Mouse (Mus musculus): ENCODE data around the gene Mapk14. TPM values are rescaled to one million over a fixed set of nuclear protein-coding genes. Genes with fewer than 3 reads are reported as not detected.

The Mapk14 gene
- polyA plus RNA-seq, 1 experiment from 2014 or later: 30.7 TPM

DNA sequence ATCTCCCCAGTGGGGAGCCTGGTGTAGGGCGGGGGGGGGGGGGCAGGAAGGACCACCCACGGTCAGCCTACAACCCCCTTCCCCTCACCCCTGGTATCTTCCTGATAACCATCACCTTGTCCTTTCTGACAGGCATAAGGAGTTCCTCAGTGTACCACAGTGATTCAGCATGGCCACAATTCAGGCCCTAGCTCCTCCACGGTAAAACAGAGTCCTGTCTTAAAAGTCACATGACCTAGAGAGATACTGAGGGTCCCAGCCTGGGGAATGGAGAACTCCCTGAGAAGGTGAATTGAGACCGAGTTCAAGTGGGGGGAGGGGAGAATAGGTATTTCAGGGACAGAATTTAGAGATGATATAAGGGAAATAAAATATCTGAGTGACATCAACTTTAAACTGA, 3.8 kb upstream of the Mapk14 start:
- Histone ChIP-seq H3K4me1 (peaks cover 16% of the 10 kb centered on the region), H3K27ac (replicated peaks) (no peak overlapping the region), H3K27me3 (0 out of 2 replicates have a peak, but pooled peaks cover 3% of the 10 kb centered on the region), H3K4me2 (replicated peaks) (no peak overlapping the region), H3K4me3 (no peak overlapping the region), H3K36me3 (no peaks in the 10 kb centered on the region), H3K9ac (replicated peaks) (no peak overlapping the region), H3K9me3 (no peaks in the 10 kb centered on the region)
- no peak for ATAC-seq (replicated peaks)
- 54% methylated on average over 4 of the region's 4 CpGs for WGBS

DNA sequence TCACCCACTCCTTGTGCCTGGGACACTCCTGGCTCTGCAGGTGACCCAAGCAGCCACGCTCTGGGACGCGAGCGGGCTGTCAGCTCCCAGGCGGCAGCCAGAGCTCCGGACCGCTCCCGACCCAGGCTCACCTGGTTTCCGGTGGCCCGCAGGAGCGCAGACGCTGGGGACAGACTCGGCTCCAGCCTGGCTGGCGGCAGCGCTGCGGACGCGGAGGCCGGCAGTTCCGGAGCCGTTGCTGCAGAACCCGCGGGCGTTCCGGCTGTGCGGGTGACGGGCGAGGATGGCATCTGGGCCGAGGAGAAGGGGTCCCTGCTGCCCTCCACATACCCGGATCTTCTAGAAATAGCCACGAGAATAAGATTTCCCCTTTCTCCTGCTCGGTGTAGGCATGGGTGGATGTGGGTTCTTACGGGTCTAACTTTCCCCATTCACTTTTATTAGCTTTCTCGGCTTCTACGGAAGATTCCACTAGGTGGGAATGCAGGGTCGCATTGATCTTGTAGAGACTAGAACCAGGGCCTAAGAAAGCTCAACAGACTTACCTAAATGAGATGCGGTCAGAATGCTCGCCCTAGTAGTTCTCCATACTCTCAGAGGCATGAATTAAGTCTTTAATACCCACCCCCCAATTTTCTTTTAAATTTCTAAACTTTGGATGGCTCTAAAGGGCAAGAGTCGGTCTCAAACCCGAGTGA, 1.4 kb upstream of the Mapk14 start, which contains the start of gene Slc26a8:
Slc26a8 (minus strand) TSS at position 648 of the 698 bp plus-strand sequence.
- no peaks in the 10 kb centered on the region for H3K9me3 ChIP-seq
- H3K27me3 ChIP-seq: 0 out of 2 replicates have a peak, but pooled peaks cover 3% of the 10 kb centered on the region
- H3K4me3 ChIP-seq: peak within 1 kb of the TSS; percentile 95
- H3K36me3 ChIP-seq: no peaks in the 10 kb centered on the region
- peak within 1 kb of the TSS; percentile 73 for H3K4me2 ChIP-seq (replicated peaks)
- H3K9ac ChIP-seq (replicated peaks): peak within 1 kb of the TSS; percentile 59
- H3K4me1 ChIP-seq: peaks cover 34% of the 10 kb centered on the region
- 10% methylated on average over 40 of the region's 40 CpGs for WGBS
- no peak for ATAC-seq (replicated peaks)
- peak within 1 kb of the TSS; percentile 94 for H3K27ac ChIP-seq (replicated peaks)

GRCm38 (mm10) chr17:28691687-28692340, 685 bp downstream of the Mapk14 start:
- no peaks in the 10 kb centered on the region for H3K9me3 ChIP-seq
- H3K4me3 ChIP-seq: peak overlapping the region; percentile 95
- 0 out of 2 replicates have a peak, but pooled peaks cover 3% of the 10 kb centered on the region for H3K27me3 ChIP-seq
- peak overlapping the region; percentile 93 for H3K9ac ChIP-seq (replicated peaks)
- peak overlapping the region; percentile 94 for H3K27ac ChIP-seq (replicated peaks)
- peak; percentile 63 for ATAC-seq (replicated peaks)
- no peaks in the 10 kb centered on the region for H3K36me3 ChIP-seq
- H3K4me1 ChIP-seq: peaks cover 42% of the 10 kb centered on the region
- WGBS: under 1% methylated on average over 53 of the region's 53 CpGs
- H3K4me2 ChIP-seq (replicated peaks): peak overlapping the region; percentile 54

DNA sequence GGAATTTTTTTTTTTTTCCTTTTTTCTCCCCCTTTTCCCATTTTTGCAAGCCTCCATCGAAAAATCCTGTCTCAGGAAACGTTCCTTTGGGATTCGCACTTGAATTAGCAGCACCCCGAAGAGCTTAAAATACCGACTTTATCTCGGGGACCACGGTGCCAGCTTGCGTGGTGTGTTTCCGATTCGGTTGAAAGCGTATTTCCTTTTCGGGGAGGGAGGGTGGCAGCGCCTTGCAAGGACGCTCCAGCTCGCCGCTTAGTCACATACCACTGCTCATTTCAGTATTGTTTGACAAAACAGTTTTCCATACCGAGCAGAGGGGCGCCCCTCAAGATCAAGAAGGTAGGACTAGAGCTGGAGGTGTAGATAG, 1.2 kb downstream of the Mapk14 start:
- Histone ChIP-seq H3K27ac (replicated peaks) (peak overlapping the region; percentile 94), H3K4me2 (replicated peaks) (peak overlapping the region; percentile 54), H3K9ac (replicated peaks) (peak overlapping the region; percentile 93), H3K4me1 (peaks cover 47% of the 10 kb centered on the region), H3K36me3 (no peaks in the 10 kb centered on the region), H3K9me3 (no peaks in the 10 kb centered on the region), H3K4me3 (peak overlapping the region; percentile 95), H3K27me3 (0 out of 2 replicates have a peak, but pooled peaks cover 3% of the 10 kb centered on the region)
- 0% methylated on average over 18 of the region's 18 CpGs for WGBS
- no peak for ATAC-seq (replicated peaks)

GRCm38 (mm10) chr17:28693086-28693485, 2.0 kb downstream of the Mapk14 start:
- Histone ChIP-seq H3K36me3 (no peaks in the 10 kb centered on the region), H3K4me1 (peaks cover 55% of the 10 kb centered on the region), H3K4me3 (peak overlapping the region; percentile 95), H3K27ac (replicated peaks) (no peak overlapping the region), H3K4me2 (replicated peaks) (peak overlapping the region; percentile 54), H3K9ac (replicated peaks) (peak overlapping the region; percentile 93), H3K9me3 (no peaks in the 10 kb centered on the region), H3K27me3 (0 out of 2 replicates have a peak, but pooled peaks cover 3% of the 10 kb centered on the region)
- no peak for ATAC-seq (replicated peaks)
- WGBS: 36% methylated on average over 3 of the region's 3 CpGs

GRCm38 (mm10) chr17:28694078-28694477, 2.9 kb downstream of the Mapk14 start:
- Histone ChIP-seq H3K27me3 (0 out of 2 replicates have a peak, but pooled peaks cover under 1% of the 10 kb centered on the region), H3K4me2 (replicated peaks) (no peak overlapping the region), H3K4me3 (no peak overlapping the region), H3K4me1 (peaks cover 61% of the 10 kb centered on the region), H3K36me3 (no peaks in the 10 kb centered on the region), H3K9me3 (no peaks in the 10 kb centered on the region), H3K27ac (replicated peaks) (no peak overlapping the region), H3K9ac (replicated peaks) (peak overlapping the region; percentile 93; the same call in 1 of the 2 replicates)
- 37% methylated on average over 2 of the region's 2 CpGs for WGBS
- no peak for ATAC-seq (replicated peaks)

DNA sequence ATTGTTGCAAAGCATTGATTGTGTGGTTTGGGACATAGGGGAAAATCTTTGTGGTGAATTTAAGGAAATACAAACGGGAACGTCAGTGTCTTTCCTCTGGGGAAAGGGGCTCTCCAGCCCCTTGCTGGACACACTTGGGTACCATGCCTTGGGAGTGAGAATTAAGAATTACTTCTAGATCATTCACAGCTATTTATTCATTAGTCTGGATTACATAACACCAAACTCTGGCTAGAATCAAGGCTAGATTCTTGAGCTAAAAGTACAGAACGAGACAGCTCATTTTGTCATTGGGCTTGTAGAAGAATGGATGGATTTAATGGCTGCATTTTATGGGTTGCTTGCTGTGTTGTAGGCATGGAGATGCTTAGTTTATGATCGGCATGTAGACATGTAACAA, 3.7 kb downstream of the Mapk14 start:
- Histone ChIP-seq H3K4me3 (no peak overlapping the region), H3K4me2 (replicated peaks) (no peak overlapping the region), H3K36me3 (no peaks in the 10 kb centered on the region), H3K27ac (replicated peaks) (no peak overlapping the region), H3K9me3 (no peaks in the 10 kb centered on the region), H3K4me1 (peaks cover 53% of the 10 kb centered on the region), H3K9ac (replicated peaks) (no peak overlapping the region), H3K27me3 (no peaks in the 10 kb centered on the region)
- 73% methylated on average over 4 of the region's 4 CpGs for WGBS
- no peak for ATAC-seq (replicated peaks)

- no peak overlapping the region for H3K9ac ChIP-seq (replicated peaks)
- H3K36me3 ChIP-seq: no peaks in the 10 kb centered on the region
- no peak for ATAC-seq (replicated peaks)
- H3K9me3 ChIP-seq: no peaks in the 10 kb centered on the region
- no peak overlapping the region for H3K4me2 ChIP-seq (replicated peaks)
- no peaks in the 10 kb centered on the region for H3K27me3 ChIP-seq
- no peak overlapping the region for H3K27ac ChIP-seq (replicated peaks)
- 69% methylated on average over 2 of the region's 2 CpGs for WGBS
- no peak overlapping the region for H3K4me3 ChIP-seq
- peaks cover 46% of the 10 kb centered on the region for H3K4me1 ChIP-seq
These were observed 5.5 kb downstream of the Mapk14 start for GRCm38 (mm10) chr17:28696641-28697040.

DNA sequence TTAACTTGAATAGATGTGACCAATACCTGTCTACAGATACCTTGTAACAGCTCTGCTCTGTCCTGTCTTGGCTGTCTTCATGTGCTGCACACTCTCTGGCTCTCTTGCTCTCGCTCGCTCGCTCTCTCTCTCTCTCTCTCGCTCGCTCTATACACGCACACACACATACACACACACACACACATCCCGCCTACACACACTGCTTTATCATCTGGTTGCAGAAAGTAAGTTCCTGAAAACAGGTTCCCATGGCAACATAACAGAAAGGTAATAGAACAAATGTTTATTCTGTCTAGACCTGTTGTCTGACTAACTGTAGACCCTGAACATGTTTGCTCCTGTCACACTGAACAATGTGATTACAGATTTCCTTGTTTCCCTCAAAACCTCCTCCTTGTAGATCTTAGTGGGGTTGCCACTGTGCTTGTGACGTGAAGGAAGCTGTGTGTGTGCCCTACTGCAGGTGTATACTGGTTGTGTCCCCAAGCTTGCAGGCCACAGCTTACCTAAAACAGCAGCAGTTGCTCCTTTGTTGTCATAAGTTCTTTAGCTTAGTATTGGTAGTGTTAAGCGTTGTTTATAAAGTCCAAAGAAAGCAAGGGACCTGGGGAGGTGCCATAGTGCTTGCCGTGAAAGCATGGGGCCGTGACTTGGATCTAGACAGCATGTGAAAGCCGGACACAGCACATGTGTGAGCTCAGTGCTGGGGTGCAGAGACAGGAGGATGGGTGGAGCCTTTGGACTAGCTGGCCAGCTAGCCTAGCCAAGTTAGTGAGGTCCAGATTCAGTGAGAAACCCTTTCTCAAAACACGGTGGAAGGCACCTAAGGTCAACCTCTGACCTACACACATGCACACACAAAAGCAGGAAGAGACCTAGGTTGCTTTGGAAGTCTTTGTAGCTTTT, 6.4 kb downstream of the Mapk14 start:
- Histone ChIP-seq H3K4me1 (peaks cover 45% of the 10 kb centered on the region), H3K9me3 (no peaks in the 10 kb centered on the region), H3K27ac (replicated peaks) (0 out of 2 replicates have a peak overlapping the region, but pooled peaks have one; percentile 2), H3K4me3 (no peak overlapping the region), H3K9ac (replicated peaks) (no peak overlapping the region), H3K4me2 (replicated peaks) (no peak overlapping the region), H3K27me3 (no peaks in the 10 kb centered on the region), H3K36me3 (no peaks in the 10 kb centered on the region)
- peak; percentile 48; the same call in 1 of the 2 replicates for ATAC-seq (replicated peaks)
- WGBS: 65% methylated on average over 13 of the region's 13 CpGs

GRCm38 (mm10) chr17:28698245-28698644, 7.1 kb downstream of the Mapk14 start:
- no peak overlapping the region for H3K27ac ChIP-seq (replicated peaks)
- WGBS: 16% methylated on average over 4 of the region's 4 CpGs
- H3K4me1 ChIP-seq: peaks cover 38% of the 10 kb centered on the region
- H3K4me2 ChIP-seq (replicated peaks): no peak overlapping the region
- no peaks in the 10 kb centered on the region for H3K27me3 ChIP-seq
- H3K9ac ChIP-seq (replicated peaks): no peak overlapping the region
- no peak for ATAC-seq (replicated peaks)
- H3K4me3 ChIP-seq: no peak overlapping the region
- H3K9me3 ChIP-seq: no peaks in the 10 kb centered on the region
- H3K36me3 ChIP-seq: no peaks in the 10 kb centered on the region

DNA sequence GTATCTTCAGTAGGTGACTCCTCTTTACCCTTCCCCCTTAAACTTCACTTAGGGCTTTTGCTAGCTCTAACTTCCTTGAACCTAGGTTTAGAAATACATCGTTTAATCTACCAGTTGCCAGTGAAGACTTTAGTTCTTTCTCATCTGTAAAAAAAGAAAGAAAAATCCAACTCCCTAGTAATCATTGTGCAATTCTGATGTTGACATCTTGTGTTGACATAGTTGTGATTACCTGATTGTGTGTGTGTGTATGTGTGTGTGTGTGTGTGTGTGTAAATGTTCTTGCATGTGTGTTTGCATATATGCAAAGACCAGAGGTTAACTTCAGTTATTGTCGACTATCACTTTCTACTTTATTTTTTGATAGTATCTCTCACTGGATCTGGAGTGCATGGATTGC, 7.5 kb downstream of the Mapk14 start:
- Histone ChIP-seq H3K36me3 (no peaks in the 10 kb centered on the region), H3K27me3 (no peaks in the 10 kb centered on the region), H3K4me1 (peaks cover 33% of the 10 kb centered on the region), H3K4me2 (replicated peaks) (no peak overlapping the region), H3K27ac (replicated peaks) (no peak overlapping the region), H3K9ac (replicated peaks) (no peak overlapping the region), H3K4me3 (no peak overlapping the region), H3K9me3 (no peaks in the 10 kb centered on the region)
- ATAC-seq (replicated peaks): no peak
- 90% methylated on average over 2 of the region's 2 CpGs for WGBS

Measured in forebrain, embryonic 15.5 days (tissue).